Mouse (Mus musculus): ENCODE results near the gene Ciita.

DNA sequence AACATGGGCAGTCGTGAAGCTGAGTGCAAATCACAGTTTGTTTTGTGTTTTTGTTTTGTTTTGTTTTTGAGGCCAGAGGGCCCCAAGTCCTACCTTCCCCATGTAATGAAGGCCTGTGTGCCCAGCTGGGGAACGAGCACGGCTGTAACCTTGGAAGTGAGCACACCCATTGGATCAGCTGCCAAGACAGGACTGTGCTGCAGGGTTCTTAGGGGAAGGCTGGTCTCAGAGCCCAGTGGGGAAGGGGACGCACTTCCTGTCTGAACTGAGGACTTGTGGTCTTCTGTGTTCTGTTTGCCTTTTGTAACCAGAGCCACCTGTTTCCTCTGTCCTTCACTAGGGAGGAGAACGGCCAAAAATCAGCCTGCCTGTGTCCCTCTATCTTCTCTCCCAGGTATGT lies 97.7 kb downstream of the Ciita start:
- TF ChIP-seq CTCF (IDR thresholded peaks at IDR 0.05; ENCODE audit: extremely low read depth, insufficient read depth, insufficient read length, insufficient replicate concordance) (no peak), POLR2A (IDR thresholded peaks at IDR 0.05; ENCODE audit: low read depth, low read length) (no peak)
